Mouse (Mus musculus) retina, postnatal 7 days (tissue): Measurements from ENCODE around the gene Amotl1.
"Not testable (repeated sequence)": the region's sequence is repeated elsewhere in the genome, so short reads cannot be mapped to it uniquely, and the experiment has no call there.

Experiments
- DNase-seq: peaks from one replicate; pipeline ENCODE4 v3.0.0-alpha.2; 2012; ENCODE audit warnings: low read depth, low spot score

The Amotl1 gene

DNA sequence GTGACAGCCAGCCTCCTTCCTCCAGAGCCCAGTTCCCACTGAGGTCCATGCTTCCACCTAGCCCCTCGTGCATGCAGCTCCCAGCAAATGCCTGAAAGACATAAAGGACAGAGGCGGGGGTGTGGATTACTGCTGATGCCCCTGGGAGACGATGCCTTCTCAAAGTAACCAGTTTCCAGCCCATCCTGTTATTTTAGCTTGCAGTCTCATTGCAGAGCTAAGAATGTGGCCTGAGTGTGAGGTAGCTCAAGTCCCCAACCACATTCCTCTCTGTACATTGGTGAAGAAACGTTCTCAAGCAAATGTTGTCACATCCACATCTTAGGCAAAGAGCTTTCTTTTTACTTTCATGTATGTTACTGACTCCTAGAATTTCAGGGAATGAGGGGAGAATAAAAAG lies at the start of gene Amotl1:
Amotl1 (minus strand) TSS at position 101 of the 400 bp plus-strand sequence.
- DNase-seq, result no peak

DNA sequence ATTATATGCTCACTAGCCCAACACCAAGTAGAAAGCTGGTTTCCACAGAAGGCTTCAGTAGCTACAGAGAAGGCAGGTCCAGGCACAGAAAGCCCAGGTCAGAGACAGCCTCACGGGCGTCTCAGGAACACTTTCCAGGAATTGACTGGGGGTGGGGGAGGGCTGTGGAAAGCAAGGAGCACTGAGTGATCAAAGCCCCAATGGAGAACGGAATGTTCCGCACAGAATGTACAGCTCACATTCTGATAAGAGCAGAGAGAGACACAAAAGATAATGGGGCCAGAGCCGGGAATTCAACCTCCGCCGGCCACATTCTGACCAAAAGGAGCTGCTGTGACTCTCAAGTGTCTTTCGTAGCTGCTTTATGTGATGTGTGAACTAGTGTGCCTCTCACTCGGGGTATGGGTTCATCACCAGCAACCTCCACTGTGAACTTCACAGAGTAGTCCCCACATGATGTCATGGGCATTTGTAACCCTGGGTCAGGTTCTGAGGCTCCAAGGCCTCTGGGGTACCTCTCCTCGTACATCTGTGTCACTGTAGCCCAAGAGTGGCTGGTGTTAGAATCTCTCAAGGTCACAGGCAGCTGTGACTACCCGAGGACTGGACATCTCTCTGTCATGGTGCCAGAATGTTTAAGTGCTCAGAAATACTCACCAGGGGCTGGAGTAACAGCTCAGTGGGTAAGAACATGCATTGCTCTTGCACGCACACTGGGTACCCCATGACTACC lies 44.7 kb upstream of the Amotl1 start:
- no peak for DNase-seq

DNA sequence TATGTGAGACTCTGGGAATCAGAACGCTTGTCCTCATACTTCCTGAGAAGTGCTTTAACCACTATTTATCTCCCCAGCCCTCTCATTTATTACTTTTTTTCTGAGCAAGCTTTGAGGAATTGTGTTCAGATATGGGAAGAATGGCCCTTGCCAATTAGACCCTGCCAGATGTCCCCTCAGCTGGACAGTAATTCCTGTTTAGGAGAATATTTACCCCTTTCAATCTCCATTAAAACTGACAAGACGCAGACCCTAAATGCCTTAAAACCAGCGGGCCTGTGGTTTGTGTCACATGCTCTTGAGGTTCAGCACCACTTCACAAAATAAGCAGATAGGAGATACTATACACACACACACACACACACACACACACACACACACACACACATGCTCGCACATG lies 39.5 kb upstream of the Amotl1 start:
- DNase-seq, result no peak

DNA sequence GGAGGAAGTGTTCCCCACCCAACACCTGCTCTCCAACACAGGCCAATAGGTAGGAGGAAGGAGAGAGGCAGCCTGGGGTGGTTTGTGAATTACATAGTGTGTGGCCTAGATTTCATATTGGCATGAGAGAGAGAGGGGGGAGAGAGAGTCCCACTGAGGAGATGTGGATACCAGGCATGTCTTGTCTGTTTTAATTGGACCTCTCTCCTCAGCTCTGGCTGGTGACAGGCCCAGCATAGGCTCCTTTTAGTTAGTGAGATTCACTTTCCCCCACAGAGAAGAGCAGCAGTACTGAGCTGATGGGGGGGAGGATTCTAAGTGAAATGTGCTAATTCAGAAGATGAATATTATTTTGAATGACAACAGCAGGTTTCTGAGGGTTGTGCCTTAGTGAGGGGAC lies 37.9 kb upstream of the Amotl1 start:
- no peak for DNase-seq

DNA sequence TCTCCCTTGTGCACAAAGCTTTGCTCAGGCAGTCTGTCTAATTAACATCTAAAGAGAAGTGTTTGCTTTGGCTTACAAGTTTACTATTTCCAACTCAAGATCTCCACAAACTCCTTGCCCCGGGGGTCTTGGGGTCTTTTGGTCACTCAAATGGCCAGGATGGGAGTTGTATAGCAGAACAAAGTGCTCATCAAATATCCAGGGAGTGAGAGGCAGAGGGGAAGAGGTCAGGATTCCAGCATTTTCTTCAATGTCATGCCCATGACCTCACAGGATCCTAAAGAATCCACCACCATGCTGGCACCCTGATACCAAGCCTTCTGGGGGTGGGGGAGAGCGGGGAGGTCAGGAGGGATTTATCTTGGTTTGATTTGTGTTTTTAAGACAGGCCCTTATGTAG lies 35.7 kb upstream of the Amotl1 start:
- no peak for DNase-seq

DNA sequence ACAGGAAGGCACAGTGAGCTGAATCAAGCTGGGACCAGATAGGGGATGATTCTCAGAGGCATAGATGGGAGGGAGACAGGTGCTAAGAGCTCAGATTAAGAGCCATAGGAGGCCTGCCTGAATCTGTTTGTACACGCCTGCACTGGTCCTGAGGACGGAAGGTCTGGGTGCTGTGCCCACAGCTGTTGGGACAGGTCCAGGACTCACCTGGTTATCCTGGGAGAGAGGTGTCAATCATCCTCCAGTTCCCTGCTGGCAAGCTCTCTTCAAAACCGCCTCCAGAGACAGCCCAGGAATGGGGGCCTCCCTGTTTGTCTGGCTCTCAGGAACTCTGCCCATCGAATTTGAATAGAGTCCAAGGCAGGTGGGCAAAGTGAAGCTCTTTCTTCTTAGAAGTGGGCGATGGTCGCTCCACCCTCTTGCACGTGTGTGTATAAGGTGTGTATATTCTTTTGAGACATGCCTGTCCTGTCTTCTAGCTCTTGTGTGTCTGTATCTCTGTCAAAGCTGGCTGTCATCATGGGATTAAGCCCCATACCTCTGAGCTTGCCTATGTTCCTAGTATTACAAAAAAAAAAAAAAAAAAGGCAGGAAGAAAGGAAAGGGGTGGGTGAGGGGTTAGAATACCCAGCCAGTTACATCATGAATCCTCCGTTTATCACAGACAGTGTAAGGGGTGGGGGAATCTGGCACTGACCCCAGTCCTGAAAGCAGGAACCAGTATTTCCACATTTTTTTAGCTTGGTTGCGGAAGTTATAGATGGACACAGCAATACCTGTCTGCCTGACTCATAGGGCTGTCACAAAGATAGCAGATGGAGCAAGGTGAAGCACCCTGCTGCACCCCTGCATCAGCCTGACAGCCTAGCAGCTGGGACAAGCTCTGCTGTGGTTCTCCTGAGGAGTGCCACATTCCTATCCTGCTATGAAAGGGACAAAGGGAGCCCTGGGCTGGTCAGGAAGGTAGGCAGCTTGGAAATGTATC lies 31.1 kb upstream of the Amotl1 start:
- DNase-seq, result no peak

DNA sequence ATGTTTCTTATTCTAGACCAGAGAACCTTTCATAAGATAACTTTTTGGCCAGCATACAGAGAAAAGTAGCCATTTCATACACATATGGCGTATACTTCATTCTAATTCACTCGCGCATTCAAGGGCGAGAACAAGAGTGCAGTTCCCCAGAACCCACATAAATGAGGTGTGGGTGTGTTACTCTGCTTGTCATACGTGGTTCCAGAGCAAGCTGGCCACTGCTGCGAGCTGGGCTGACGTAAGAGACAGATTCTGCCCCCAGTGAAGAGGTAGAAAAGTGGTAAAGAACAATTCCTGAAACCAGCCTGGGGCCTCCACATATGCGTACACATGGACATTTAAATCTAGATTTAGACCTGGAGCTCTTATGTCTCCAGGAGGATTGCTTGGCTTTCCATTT lies 29.6 kb upstream of the Amotl1 start:
- DNase-seq, result no peak

DNA sequence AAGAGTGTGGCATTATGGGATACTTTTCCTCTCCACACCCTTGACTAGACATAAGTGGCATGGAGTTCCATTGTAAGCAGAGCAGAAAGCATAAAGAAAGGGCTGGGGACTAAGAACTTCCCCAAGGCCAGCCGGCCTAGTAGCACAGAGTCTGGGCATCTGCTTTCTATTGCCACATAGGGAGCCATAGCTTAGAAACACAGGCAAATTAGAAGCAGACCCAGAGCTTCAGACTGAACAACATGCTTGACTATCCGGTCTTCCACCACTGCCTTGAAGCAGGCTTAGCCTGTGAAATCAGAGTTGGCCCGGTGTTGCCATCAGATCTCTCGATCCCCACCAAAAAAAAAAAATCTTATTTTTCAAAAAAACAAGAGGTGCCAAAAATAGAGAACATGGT lies 28.3 kb upstream of the Amotl1 start:
- no peak for DNase-seq

DNA sequence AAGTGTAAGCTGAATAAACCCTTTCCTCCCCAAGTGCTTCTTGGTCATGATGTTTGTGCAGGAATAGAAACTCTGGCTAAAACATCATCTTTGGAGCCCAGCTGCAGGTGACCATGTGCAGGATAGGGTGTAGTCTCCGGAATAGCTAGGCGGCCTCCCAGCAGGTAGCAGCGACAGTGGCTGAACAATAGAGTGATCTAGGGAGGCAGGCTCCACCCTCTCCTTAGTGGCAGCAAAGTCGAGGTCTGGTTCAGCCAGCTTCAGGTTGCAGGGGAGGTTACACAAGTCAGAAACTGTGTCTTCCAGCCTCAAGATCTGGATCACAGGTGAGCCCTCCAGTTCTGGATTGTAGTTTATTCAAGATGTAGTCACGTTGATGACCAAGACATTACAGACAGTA lies 27.1 kb upstream of the Amotl1 start:
- not testable (repeated sequence) for DNase-seq

DNA sequence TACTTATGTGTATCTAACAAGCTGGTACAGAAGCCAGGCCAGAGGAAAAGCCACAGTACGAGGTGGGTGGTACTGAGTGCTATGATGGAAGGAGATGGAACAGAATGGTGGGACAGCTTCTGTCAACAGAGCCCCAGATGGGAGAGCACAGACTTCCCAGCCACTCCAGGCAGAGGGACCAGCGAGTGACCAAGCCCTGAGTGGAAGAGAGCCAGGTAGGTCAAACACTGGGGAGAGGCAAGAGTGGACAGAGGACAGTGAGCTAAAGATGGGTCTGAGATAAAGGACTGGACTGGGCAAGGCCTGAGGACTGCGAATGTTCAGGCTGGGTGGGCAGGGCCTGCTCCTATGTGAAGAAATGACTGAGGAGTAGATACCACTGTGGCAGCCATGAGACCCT lies 23.5 kb upstream of the Amotl1 start:
- DNase-seq, result no peak

DNA sequence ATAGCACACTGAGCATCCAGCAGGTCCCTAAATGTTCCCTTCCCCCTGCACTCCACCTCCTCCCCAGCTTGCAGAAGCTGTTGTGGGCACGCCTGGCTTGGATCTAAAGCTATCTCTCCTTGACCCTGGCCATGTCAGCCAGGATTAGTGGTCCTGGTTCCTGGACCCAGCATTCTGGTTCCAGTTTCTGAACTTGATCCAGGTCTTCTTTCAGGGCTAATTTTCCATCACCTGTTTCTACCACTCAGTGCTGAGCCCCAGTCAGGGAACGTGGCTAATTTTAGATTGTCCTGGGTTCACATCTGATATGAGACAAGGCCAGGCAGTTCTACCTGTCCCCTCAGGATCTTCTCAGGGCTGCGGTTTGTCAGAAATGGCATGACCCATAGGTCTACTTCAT lies 21.2 kb upstream of the Amotl1 start:
- DNase-seq, result no peak

DNA sequence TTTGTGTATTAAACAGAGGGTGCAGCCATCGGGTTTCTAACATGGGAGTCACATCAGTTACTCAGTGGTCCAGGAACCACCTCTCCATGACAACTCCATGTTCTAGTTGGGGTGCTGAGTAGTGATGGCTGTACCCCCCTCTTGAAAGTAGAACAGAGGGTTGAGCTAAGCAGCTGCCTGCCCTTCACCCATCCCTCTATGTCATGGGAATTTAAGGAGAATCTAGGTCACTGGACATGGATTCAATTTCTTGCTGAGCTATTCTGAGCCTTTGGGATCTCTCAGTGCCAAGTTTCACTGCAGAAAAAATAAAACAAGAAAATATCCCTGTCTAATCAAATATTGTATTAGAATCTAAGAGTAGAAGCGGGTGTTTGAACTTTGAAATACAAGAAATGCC lies 18.7 kb upstream of the Amotl1 start:
- DNase-seq, result no peak

DNA sequence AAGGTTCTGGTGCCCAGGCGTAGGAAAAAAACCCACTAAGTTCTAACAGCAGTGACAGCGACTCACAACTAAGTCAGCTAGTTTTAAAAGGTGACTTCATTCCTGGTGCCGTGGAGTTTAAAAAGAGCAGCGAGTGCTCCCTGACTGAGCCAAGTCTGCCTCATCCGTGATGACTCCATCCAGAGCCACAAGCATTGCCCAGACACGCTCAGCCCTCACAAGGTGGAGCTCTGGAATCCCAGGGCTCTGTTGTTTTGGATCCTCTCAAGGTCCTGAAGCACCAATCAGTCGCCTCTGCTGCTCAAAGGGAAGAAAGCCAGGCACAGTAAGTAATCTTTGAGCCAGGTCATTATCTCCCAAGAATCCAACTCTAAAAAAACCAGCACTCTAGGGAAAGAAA lies 18.0 kb upstream of the Amotl1 start:
- no peak for DNase-seq

DNA sequence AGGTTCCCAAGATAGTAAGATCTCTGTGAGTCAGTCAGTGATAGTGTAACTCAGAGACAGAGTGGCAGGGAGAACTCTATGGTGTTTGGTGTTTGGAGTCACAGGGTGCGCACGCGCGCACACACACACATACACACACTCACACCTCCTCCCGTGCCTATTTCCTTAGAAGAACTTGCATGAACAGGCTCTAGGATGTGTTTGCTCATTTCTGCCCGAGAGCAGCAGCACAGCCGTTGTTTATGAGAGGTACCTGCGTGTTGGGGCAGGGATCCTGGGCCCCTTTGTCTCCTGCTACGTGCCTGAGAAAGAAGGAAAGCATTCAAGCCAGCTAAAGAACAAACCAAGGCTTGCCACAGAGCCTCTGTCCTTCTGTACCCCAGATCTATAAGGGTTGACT lies 17.3 kb upstream of the Amotl1 start:
- DNase-seq, result no peak

DNA sequence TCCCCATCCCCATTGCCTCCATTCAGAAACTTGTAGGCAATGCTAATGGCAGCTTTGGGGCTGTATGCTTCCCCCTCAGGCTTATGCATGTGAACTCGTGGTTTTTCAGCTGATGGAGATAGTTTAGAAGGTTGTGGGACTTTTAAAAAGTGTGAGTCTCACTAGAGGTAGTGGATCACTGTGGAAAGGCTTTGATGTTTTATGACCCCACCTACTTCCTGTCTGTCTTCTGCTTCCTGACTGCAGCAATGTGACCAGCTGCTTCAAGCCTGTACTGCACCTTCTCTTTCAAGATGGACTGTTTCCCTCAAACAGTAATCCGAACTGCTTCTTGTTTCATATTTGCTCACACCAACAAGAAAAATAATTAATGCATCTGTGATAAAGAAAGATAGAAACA lies 13.1 kb upstream of the Amotl1 start:
- no peak for DNase-seq

DNA sequence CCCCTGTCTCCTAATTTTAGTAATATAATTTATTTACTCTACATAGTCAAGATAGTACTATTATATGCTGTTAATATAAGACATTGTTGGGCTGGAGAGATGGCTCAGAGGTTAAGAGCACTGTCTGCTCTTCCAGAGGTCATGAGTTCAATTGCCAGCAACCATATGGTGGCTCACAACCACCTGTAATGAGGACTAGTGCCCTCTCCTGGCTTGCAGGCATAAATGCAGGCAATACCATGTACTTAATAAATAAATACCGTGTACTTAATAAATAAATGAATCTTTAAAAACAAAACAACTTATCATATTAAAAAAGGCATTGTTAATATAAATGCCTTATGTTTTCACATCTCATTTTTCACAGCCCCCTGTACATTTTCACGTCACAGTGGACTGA lies 9.2 kb upstream of the Amotl1 start:
- DNase-seq, result no peak

DNA sequence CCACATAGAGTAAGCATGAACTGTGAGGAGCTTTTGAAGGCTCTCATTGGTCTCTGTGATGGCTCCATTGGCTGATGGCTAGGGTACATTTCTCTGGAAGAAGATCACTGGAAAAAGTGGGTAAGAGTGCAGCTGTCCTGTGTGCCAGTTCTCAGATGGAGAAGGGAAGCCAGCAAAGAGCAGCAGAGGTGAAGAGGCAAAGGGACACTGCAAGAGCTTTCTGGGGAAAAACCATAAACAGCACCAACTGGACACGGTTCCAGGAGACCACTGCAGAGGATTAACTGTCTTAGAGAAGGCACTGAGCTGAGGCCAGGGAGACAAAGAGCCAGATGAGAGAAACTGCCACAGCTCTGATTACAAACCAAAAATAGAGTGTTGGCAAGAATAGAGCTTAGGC lies 7.9 kb upstream of the Amotl1 start:
- no peak for DNase-seq

DNA sequence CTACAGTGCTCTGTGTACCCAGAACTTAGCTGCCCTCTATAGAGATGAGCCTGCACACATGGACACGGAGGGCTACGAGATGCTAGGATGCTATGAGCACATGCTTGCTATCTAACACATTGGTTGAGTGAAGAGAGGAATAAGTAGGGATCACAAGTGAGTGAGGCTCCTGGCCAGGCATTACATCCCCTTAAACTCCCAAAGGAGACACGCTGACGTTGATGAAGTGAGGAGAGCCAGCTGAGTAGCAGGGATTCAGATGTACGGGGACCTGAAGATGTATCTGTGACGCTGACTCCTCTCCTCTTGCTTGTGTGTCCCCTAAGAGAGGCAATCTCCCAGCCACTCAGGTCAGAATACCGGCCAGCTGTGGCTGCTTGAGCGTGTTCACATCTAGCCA lies 3.0 kb upstream of the Amotl1 start:
- DNase-seq, result no peak

DNA sequence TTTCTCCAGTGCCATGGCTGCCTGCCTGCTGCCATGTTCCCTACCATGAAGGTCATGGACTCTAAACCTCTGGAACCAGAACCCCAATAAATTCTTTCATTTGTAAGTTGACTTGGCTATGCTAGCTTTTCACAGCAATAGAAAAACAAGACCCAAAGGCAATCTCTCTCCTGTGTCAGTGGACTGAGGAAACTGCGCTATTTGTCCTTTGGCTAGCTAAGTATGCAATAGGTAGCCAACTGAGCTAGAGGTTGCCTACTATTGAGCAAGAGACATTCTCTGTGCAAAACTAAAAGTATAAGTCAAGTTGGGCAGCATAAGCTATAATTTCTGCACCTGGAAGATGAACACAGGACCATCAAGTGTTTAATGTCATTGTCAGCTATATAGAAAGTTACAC lies 1.8 kb upstream of the Amotl1 start:
- DNase-seq, result no peak

DNA sequence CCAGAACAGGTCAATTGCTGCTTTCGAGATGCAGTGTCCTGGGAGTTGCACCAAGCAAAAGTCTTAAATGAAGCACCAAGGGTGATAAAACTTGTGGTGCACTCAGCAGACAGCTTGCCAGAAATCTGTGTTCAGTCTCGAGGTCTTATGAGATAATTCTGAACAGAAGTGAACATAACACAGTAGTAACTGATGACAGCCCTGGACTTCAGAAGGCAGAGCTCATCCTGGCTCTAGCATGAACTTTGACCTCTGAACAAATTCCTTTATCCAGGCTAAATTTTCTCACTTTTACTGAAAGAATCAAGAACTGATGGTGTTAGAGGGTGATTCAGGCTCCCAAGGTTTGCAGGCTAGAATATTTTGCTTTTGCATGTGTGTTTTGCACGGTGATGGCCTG lies 1.2 kb upstream of the Amotl1 start:
- DNase-seq, result no peak

DNA sequence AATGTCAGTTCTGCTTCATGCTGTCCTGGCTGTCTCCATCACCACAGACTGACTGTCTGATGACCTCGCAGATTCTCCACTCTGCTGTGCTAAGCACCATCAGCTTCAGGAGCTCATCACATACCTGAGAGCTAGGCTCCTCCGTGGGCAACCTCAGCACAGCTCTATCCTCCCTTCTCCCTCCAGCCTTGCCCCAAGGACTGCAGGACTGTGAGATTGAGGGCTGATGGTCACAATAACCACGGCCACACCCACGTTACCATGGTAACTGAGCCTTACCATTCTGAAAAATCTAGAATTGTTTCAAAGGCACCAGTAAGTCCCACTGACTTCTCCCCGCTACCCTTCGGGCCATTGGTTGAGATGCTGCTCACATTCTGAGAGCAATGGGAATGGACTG lies 1.5 kb downstream of the Amotl1 start:
- no peak for DNase-seq

DNA sequence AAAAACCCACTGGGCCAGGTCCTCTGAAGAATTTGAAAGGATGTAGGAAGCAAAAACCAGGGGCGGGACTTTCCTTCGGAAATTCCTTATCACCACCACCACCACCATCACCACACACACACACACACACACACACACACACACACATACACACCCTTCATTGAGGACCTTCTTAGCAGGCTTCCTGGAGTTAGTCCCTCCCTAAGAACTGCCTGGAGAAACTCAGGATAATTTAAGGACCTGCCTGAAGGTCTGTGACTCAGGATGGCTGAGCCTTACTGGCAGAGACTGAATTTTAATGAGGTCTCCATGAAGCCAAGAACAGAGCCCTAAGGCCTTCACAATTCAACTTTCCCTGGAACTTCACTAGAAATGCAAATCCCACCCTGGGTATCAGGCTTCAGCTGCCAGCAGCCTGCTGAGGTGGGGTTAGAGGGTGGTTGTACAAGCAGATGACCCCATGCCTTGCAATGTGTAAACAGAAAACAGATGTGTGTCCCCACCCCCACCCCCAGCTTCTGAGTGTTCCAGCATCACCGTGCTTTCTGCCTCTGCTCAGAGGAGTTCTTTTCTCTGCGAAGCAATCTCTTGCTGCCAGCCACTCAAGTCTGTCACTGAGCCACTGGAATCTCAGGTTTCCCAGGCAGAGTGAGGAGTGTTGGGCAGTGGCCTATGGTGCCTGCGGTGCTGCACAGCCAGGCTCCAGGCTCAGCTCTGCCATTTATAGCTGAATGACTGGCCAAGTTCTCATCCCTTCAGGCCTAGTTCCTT lies 2.4 kb downstream of the Amotl1 start:
- DNase-seq, result no peak
